Mouse (Mus musculus): ENCODE measurements around the gene Fam133b.
"Not testable (repeated sequence)": the region's sequence is repeated elsewhere in the genome, so short reads cannot be mapped to it uniquely, and the experiment has no call there.

Fam133b gene

GRCm38 (mm10) chr5:3598766-3599165 lies 55.1 kb downstream of the Fam133b start:
- no peak for DNase-seq (ENCODE audit: extremely low spot score, low read depth, low spot score)

GRCm38 (mm10) chr5:3600298-3600697 lies 56.7 kb downstream of the Fam133b start:
- DNase-seq (ENCODE audit: extremely low spot score, low read depth, low spot score): no peak

GRCm38 (mm10) chr5:3600790-3601189 lies 57.2 kb downstream of the Fam133b start:
- no peak for DNase-seq (ENCODE audit: extremely low spot score, low read depth, low spot score)

GRCm38 (mm10) chr5:3607114-3607513 lies 63.5 kb downstream of the Fam133b start:
- DNase-seq (ENCODE audit: extremely low spot score, low read depth, low spot score): no peak

- DNase-seq (ENCODE audit: extremely low spot score, low read depth, low spot score): no peak
Observed at GRCm38 (mm10) chr5:3609241-3609640, 65.6 kb downstream of the Fam133b start.

- DNase-seq (ENCODE audit: extremely low spot score, low read depth, low spot score): not testable (repeated sequence)
Observed at GRCm38 (mm10) chr5:3611835-3612234, 68.2 kb downstream of the Fam133b start.

All from hindlimb bud, embryonic 11.5 days (tissue).